Mouse (Mus musculus): ENCODE results near the gene Actc1. TPM values are rescaled to one million over a fixed set of nuclear protein-coding genes. Genes with fewer than 3 reads are reported as not detected.

The Actc1 gene
- polyA plus RNA-seq, 1 experiment from 2014 or later = 0.97 TPM

- Histone ChIP-seq H3K4me1 (ENCODE audit: control insufficient read depth, insufficient read depth, low read length) (peaks cover 3% of the 10 kb centered on the region; the same call in 1 of the 2 replicates), H3K36me3 (ENCODE audit: control insufficient read depth, insufficient read depth, low read length) (no peaks in the 10 kb centered on the region), H3K27me3 (ENCODE audit: control insufficient read depth, insufficient read depth, low read depth, low read length) (no peaks in the 10 kb centered on the region), H3K4me2 (ENCODE audit: low read length) (no peak overlapping the region), H3K4me3 (ENCODE audit: low read depth, low read length) (no peak overlapping the region), H3K27ac (ENCODE audit: low read length) (no peak overlapping the region), H3K9me3 (replicated peaks; ENCODE audit: control insufficient read depth, low read length, poor library complexity, severe bottlenecking) (no peaks in the 10 kb centered on the region), H3K9ac (ENCODE audit: low read depth, low read length) (no peak overlapping the region)
- WGBS = 17% methylated on average over 10 of the region's 10 CpGs
- ATAC-seq = peak; percentile 66
Observed at GRCm38 (mm10) chr2:114057303-114057853, 4.0 kb upstream of the Actc1 start.

GRCm38 (mm10) chr2:114054129-114054528 lies 781 bp upstream of the Actc1 start:
- ATAC-seq = no peak
- WGBS = 90% methylated on average over 4 of the region's 4 CpGs
- Histone ChIP-seq H3K27me3 (ENCODE audit: control insufficient read depth, insufficient read depth, low read depth, low read length) (no peaks in the 10 kb centered on the region), H3K27ac (ENCODE audit: low read length) (no peak overlapping the region), H3K9ac (ENCODE audit: low read depth, low read length) (no peak overlapping the region), H3K9me3 (replicated peaks; ENCODE audit: control insufficient read depth, low read length, poor library complexity, severe bottlenecking) (no peaks in the 10 kb centered on the region), H3K4me1 (ENCODE audit: control insufficient read depth, insufficient read depth, low read length) (no peaks in the 10 kb centered on the region), H3K4me3 (ENCODE audit: low read depth, low read length) (no peak overlapping the region), H3K4me2 (ENCODE audit: low read length) (no peak overlapping the region), H3K36me3 (ENCODE audit: control insufficient read depth, insufficient read depth, low read length) (no peaks in the 10 kb centered on the region)

- Histone ChIP-seq H3K27me3 (ENCODE audit: control insufficient read depth, insufficient read depth, low read depth, low read length) (no peaks in the 10 kb centered on the region), H3K4me3 (ENCODE audit: low read depth, low read length) (no peak overlapping the region), H3K9me3 (replicated peaks; ENCODE audit: control insufficient read depth, low read length, poor library complexity, severe bottlenecking) (no peaks in the 10 kb centered on the region), H3K36me3 (ENCODE audit: control insufficient read depth, insufficient read depth, low read length) (no peaks in the 10 kb centered on the region), H3K27ac (ENCODE audit: low read length) (no peak overlapping the region), H3K9ac (ENCODE audit: low read depth, low read length) (no peak overlapping the region), H3K4me2 (ENCODE audit: low read length) (no peak overlapping the region), H3K4me1 (ENCODE audit: control insufficient read depth, insufficient read depth, low read length) (no peaks in the 10 kb centered on the region)
- WGBS = 90% methylated on average over 14 of the region's 14 CpGs
- no peak for ATAC-seq
Observed at GRCm38 (mm10) chr2:114051871-114052241, 1.5 kb downstream of the Actc1 start.

DNA sequence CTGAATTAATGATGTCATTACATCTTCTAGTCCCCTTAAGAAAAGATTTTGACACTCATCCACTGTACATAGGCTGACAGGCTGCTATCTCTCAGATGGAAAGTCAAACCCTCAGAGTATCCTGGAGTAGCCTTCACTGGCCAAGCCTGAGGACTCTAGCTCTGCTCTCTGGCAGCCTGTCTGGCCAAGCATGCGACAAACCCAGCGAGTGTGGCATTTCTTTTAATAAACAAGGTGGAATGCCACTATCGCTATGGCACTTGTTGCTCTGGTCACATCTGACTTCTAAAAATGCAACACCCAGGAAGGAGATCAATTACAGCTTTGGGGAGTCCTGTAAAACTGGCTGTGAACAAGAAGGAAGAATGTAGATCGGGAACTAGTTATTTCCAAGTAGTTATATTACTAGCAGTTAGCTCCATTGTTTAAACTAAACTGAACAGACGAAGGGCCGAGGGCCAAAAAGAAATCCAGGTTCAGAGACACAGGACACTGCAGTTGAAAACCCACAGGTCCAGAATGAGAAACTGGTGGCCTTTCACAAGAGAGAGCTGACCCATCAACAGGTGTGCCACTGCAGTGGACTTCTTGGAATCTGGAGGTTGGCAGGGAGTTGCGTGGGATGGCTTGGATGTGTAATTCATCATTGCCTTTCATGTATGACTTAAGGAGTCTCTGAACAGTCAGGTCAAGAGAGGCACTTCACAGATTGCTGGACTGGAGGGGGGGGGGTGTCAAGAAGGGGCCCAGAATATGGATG lies 2.1 kb downstream of the Actc1 start:
- Histone ChIP-seq H3K9me3 (replicated peaks; ENCODE audit: control insufficient read depth, low read length, poor library complexity, severe bottlenecking) (no peaks in the 10 kb centered on the region), H3K27ac (ENCODE audit: low read length) (no peak overlapping the region), H3K9ac (ENCODE audit: low read depth, low read length) (no peak overlapping the region), H3K36me3 (ENCODE audit: control insufficient read depth, insufficient read depth, low read length) (no peaks in the 10 kb centered on the region), H3K4me2 (ENCODE audit: low read length) (no peak overlapping the region), H3K4me3 (ENCODE audit: low read depth, low read length) (no peak overlapping the region), H3K27me3 (ENCODE audit: control insufficient read depth, insufficient read depth, low read depth, low read length) (no peaks in the 10 kb centered on the region), H3K4me1 (ENCODE audit: control insufficient read depth, insufficient read depth, low read length) (no peaks in the 10 kb centered on the region)
- no peak for ATAC-seq
- 92% methylated on average over 7 of the region's 7 CpGs for WGBS

- ATAC-seq = no peak
- 93% methylated on average over 7 of the region's 7 CpGs for WGBS
- no peak overlapping the region for H3K4me2 ChIP-seq (ENCODE audit: low read length)
Observed at GRCm38 (mm10) chr2:114050150-114050549, 3.2 kb downstream of the Actc1 start.

GRCm38 (mm10) chr2:114049372-114049771 lies 4.0 kb downstream of the Actc1 start:
- WGBS = 96% methylated on average over 7 of the region's 7 CpGs
- H3K4me2 ChIP-seq (ENCODE audit: low read length) = no peak overlapping the region
- H3K9me3 ChIP-seq (replicated peaks; ENCODE audit: control insufficient read depth, low read length, poor library complexity, severe bottlenecking) = no peaks in the 10 kb centered on the region
- H3K27ac ChIP-seq (ENCODE audit: low read length) = no peak overlapping the region
- no peaks in the 10 kb centered on the region for H3K4me1 ChIP-seq (ENCODE audit: control insufficient read depth, insufficient read depth, low read length)
- ATAC-seq = no peak
- no peak overlapping the region for H3K4me3 ChIP-seq (ENCODE audit: low read depth, low read length)
- no peaks in the 10 kb centered on the region for H3K36me3 ChIP-seq (ENCODE audit: control insufficient read depth, insufficient read depth, low read length)
- no peaks in the 10 kb centered on the region for H3K27me3 ChIP-seq (ENCODE audit: control insufficient read depth, insufficient read depth, low read depth, low read length)
- no peak overlapping the region for H3K9ac ChIP-seq (ENCODE audit: low read depth, low read length)

More at GRCm38 (mm10) chr2:114050150-114050549, 3.2 kb downstream of the Actc1 start:
- no peak overlapping the region for H3K9ac ChIP-seq (ENCODE audit: low read depth, low read length)
- no peaks in the 10 kb centered on the region for H3K27me3 ChIP-seq (ENCODE audit: control insufficient read depth, insufficient read depth, low read depth, low read length)
- no peaks in the 10 kb centered on the region for H3K4me1 ChIP-seq (ENCODE audit: control insufficient read depth, insufficient read depth, low read length)
- no peaks in the 10 kb centered on the region for H3K9me3 ChIP-seq (replicated peaks; ENCODE audit: control insufficient read depth, low read length, poor library complexity, severe bottlenecking)
- no peaks in the 10 kb centered on the region for H3K36me3 ChIP-seq (ENCODE audit: control insufficient read depth, insufficient read depth, low read length)
- no peak overlapping the region for H3K4me3 ChIP-seq (ENCODE audit: low read depth, low read length)
- H3K27ac ChIP-seq (ENCODE audit: low read length) = no peak overlapping the region

- no peak overlapping the region for H3K9ac ChIP-seq (ENCODE audit: low read depth, low read length)
- H3K27ac ChIP-seq (ENCODE audit: low read length) = no peak overlapping the region
- WGBS = 93% methylated on average over 5 of the region's 5 CpGs
- H3K4me2 ChIP-seq (ENCODE audit: low read length) = no peak overlapping the region
- no peaks in the 10 kb centered on the region for H3K36me3 ChIP-seq (ENCODE audit: control insufficient read depth, insufficient read depth, low read length)
- H3K4me3 ChIP-seq (ENCODE audit: low read depth, low read length) = no peak overlapping the region
- H3K9me3 ChIP-seq (replicated peaks; ENCODE audit: control insufficient read depth, low read length, poor library complexity, severe bottlenecking) = no peaks in the 10 kb centered on the region
- no peaks in the 10 kb centered on the region for H3K4me1 ChIP-seq (ENCODE audit: control insufficient read depth, insufficient read depth, low read length)
- no peaks in the 10 kb centered on the region for H3K27me3 ChIP-seq (ENCODE audit: control insufficient read depth, insufficient read depth, low read depth, low read length)
- no peak for ATAC-seq
Observed at GRCm38 (mm10) chr2:114047960-114048611, 5.3 kb downstream of the Actc1 start.

- Histone ChIP-seq H3K9me3 (replicated peaks; ENCODE audit: control insufficient read depth, low read length, poor library complexity, severe bottlenecking) (no peaks in the 10 kb centered on the region), H3K27ac (ENCODE audit: low read length) (no peak overlapping the region), H3K9ac (ENCODE audit: low read depth, low read length) (no peak overlapping the region), H3K4me2 (ENCODE audit: low read length) (no peak overlapping the region), H3K4me1 (ENCODE audit: control insufficient read depth, insufficient read depth, low read length) (no peaks in the 10 kb centered on the region), H3K4me3 (ENCODE audit: low read depth, low read length) (no peak overlapping the region), H3K36me3 (ENCODE audit: control insufficient read depth, insufficient read depth, low read length) (no peaks in the 10 kb centered on the region), H3K27me3 (ENCODE audit: control insufficient read depth, insufficient read depth, low read depth, low read length) (no peaks in the 10 kb centered on the region)
- 93% methylated on average over 5 of the region's 5 CpGs for WGBS
- ATAC-seq = no peak
Observed at GRCm38 (mm10) chr2:114046151-114046664, 7.1 kb downstream of the Actc1 start.

- ATAC-seq = no peak
- no peaks in the 10 kb centered on the region for H3K9me3 ChIP-seq (replicated peaks; ENCODE audit: control insufficient read depth, low read length, poor library complexity, severe bottlenecking)
- no peak overlapping the region for H3K9ac ChIP-seq (ENCODE audit: low read depth, low read length)
- H3K27ac ChIP-seq (ENCODE audit: low read length) = no peak overlapping the region
- H3K36me3 ChIP-seq (ENCODE audit: control insufficient read depth, insufficient read depth, low read length) = no peaks in the 10 kb centered on the region
- H3K27me3 ChIP-seq (ENCODE audit: control insufficient read depth, insufficient read depth, low read depth, low read length) = no peaks in the 10 kb centered on the region
- no peaks in the 10 kb centered on the region for H3K4me1 ChIP-seq (ENCODE audit: control insufficient read depth, insufficient read depth, low read length)
- WGBS = 79% methylated on average over 2 of the region's 2 CpGs
- H3K4me3 ChIP-seq (ENCODE audit: low read depth, low read length) = no peak overlapping the region
- H3K4me2 ChIP-seq (ENCODE audit: low read length) = no peak overlapping the region
Observed at GRCm38 (mm10) chr2:114037926-114038325, 15.4 kb downstream of the Actc1 start.

All from midbrain, embryonic 16.5 days (tissue).